Mouse (Mus musculus): Measurements from ENCODE around the gene Ccpg1os. TPM values are rescaled to one million over a fixed set of nuclear protein-coding genes. Genes with fewer than 3 reads are reported as not detected.

The Ccpg1os gene
- polyA plus RNA-seq, 1 experiment from 2014 or later, result 21.2 TPM

Small RNA genes within 50 kb of the gene (microRNA-seq; reads per million reads assigned to microRNA genes)
- not detected for gene Gm27353 (ENCODE audit: borderline number of aligned reads)

Other genes starting within 250 kb of the Ccpg1os start
- gene Prtg, start 178.5 kb downstream of the Ccpg1os start, polyA plus RNA-seq (2014; fragmentation: Nextera tagmentation; extraction: Ambion mirVana), result 1.3 and 1.4 TPM in 2 replicates
- 7.1 and 7.9 TPM in 2 replicates for gene Pygo1, start 59.7 kb downstream of the Ccpg1os start, polyA plus RNA-seq (2014; fragmentation: Nextera tagmentation; extraction: Ambion mirVana)
- gene Dyx1c1, start 26.6 kb downstream of the Ccpg1os start, polyA plus RNA-seq (2014; fragmentation: Nextera tagmentation; extraction: Ambion mirVana), result 2.0 and 2.1 TPM in 2 replicates
- not detected in 2 replicates for gene Gm44503, start 26.5 kb downstream of the Ccpg1os start, polyA plus RNA-seq (2014; fragmentation: Nextera tagmentation; extraction: Ambion mirVana)
- 33.3 and 38.3 TPM in 2 replicates for gene Ccpg1, start within 50 bp of the Ccpg1os start, polyA plus RNA-seq (2014; fragmentation: Nextera tagmentation; extraction: Ambion mirVana)
- 11.5 and 14.6 TPM in 2 replicates for gene Pigb, start 55.0 kb upstream of the Ccpg1os start, polyA plus RNA-seq (2014; fragmentation: Nextera tagmentation; extraction: Ambion mirVana)
- gene Rab27a, start 59.5 kb upstream of the Ccpg1os start, polyA plus RNA-seq (2014; fragmentation: Nextera tagmentation; extraction: Ambion mirVana), result 2.1 and 2.5 TPM in 2 replicates
- 0.10 TPM in 1 of 2 replicates, not detected in the other for gene Khdc3, start 116.5 kb upstream of the Ccpg1os start, polyA plus RNA-seq (2014; fragmentation: Nextera tagmentation; extraction: Ambion mirVana)
- not detected in 2 replicates for gene Gm20509, start 117.1 kb upstream of the Ccpg1os start, polyA plus RNA-seq (2014; fragmentation: Nextera tagmentation; extraction: Ambion mirVana)
- gene Rsl24d1, start 128.0 kb upstream of the Ccpg1os start, polyA plus RNA-seq (2014; fragmentation: Nextera tagmentation; extraction: Ambion mirVana), result 105 and 119 TPM in 2 replicates

Data from embryonic facial prominence, embryonic 14.5 days (tissue).